Mouse (Mus musculus) left cerebral cortex, postnatal 25 days (tissue): ENCODE measurements at regions not wholly inside any gene's neighbourhood (a gene's known extent, or its start where the extent isn't known, plus 50 kb on each side); places are given as distances from the start of the nearest gene placed in this dataset.

Source experiments
- DNase-seq, 2 experiments: peaks; one replicate each; pipeline ENCODE4 v3.0.0; 2022; ENCODE audit warnings: low spot score in 2 of 2, mixed read lengths in 1 of 2
- intact Hi-C: fragments of 180-260 bp; cut with DNase I; formaldehyde crosslinking; loops from one replicate; pipeline ENCODE4 v1.15.1; 2025

DNA sequence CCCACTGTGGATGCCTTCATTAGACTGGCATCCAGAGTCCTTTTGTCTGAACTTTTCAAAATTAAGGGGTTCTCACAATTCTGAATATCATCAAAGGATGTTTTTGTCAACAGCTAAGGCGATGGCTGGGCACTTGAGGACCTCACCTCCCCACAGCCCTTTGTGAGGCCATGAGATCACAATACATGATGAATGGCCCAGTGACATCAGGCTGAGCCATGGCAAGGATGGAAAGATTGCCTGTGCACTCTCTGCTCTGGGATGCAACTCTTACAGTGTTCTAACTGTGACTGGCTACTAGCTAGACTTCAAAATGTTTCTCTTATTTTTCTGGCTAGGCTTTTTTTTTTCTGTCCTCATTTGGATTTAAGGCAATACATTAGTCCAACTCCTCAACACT lies 304.8 kb downstream of the Tbc1d1 start:
- no peak for DNase-seq
- intact Hi-C loops = no loop called here

DNA sequence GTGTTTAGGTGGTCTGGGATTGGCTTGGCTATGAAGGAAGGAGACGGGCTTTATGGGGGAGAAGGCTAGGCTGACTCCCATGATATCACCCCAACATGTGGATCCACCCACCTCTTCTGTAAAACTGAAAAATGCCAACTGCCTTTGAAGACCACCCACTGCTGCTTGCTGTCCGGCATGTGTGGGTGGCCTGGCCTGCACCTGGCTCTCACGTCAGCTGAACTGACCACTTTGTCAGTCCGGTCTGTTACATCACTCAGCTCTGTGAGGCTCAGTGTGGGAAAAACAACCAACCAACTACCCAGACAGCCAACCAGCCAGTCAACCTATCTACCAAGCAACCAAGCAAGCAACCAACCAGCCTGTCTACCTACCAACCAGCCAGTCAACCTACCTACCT lies 305.5 kb downstream of the Tbc1d1 start:
- intact Hi-C loops = no loop called here
- no peak for DNase-seq

DNA sequence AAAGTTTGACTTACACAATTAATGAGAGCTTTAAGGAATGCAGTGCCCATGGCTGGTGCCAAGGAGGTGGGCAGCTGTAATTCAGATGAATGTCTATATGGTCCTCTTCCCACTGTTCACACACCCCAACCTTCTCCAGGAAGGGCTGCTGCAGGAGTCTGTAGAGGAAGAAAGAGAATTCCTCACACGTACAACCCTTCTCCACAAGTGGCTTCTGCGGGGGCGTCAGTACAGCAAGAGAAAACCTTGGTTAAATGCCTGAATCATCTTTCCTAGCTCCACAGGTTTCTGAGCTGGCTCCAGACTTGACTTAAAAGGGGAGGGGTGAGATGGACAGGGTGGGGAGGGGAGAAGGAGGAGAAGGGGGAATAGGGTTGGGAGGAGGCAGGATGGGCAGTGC lies 306.3 kb downstream of the Tbc1d1 start:
- peak; percentile 42 to 75 for DNase-seq
- intact Hi-C loops = no loop called here

DNA sequence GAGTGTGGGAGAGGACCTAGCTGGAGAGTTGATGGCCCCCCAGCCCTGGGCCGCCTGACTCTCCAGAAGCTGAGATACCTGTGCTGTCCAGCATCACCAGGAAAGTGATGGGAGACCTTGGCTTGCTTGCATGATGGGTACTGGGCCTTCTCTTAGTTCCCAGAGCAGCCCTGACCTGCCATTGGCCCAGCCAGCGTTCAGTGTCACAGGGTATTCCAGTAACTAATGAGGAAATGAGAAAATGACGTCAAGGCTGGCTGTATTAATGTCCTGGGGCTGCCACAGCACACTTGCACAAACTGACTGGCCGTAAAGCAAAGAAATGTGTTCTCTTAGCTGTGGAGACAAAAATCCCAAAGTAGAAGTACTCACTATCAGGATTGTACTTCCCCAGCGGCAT lies 307.5 kb downstream of the Tbc1d1 start:
- intact Hi-C loops = no loop called here
- no peak for DNase-seq

DNA sequence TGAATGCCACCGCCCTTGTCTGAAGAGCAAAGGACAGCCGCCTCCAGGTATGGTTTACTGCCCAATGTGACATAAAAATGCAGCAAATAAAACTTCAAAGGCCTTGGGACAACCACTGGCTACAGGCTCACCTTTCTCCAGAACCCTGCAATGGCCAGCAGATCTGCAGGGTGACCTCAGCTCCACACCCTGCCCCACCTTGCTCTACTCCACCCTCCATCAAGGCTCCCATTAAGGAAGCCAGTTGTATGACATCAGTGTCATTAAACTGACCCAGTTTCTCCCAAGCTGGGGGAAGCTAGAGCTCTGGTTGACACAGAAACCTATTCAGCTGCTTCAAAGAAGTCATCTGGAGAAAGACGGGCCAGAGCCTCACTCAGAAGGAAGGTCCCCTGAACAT lies 310.2 kb downstream of the Tbc1d1 start:
- intact Hi-C loops = no loop called here
- DNase-seq = no peak

DNA sequence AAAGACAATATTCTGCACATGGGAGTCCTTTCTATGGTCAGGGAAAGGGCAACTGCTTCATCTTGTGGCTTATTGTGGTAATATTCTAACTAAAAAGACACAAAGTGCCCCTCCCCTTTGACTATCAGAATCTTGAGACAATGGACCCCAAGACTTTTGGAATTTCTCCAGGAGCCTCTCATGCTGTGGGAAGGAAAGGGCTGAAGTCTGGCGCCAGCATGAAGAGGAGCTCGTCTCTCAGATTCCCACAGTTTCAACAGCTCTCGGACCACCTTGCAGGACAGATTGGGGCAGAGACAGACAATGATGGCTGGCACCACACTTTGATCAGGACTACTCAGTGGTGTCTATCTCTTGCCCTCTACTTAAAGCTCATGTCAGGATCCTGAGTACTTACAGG lies 311.8 kb downstream of the Tbc1d1 start:
- no peak for DNase-seq

DNA sequence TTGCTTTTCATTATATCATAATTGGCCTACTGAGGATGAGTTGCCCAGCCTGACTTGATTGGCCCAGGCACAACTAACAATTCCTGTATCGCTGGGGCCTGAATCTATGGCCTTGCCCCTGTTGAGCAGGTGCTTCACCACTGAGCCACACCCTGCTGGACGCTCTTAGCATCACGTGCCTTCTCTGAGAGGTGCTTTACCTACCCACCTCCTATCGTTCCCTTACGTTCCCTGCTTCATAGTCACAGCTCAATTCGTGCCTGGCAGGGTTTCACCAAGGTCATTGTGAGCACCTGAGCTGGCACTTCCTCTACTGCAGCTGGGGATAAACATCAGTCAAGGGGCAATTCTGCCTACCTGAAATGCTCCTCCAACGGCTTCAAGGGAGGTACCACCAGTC lies 312.2 kb downstream of the Tbc1d1 start:
- no peak for DNase-seq
- intact Hi-C loops = no loop called here

More for the DNA sequence above, 311.8 kb downstream of the Tbc1d1 start:
- intact Hi-C loops = no loop called here

DNA sequence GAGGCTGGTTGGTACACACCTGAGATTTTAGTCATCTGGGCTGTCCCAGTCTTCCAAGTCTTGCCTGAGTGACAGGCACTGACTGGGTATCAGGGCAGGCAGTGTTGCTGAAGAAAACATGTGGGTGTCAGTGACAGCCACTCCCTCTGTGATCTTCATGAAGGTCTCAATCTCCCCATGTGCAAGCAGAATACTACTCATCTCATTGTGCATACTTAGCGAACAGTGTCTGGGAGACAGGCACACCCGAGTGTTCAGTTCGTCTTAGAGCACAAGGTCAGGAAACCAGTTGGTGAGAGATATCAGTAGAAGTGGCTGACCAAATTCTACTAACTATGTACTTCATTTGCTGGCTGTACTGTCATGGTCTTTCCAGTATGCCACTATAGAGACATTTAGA lies 315.9 kb downstream of the Tbc1d1 start:
- intact Hi-C loops = no loop called here
- no peak for DNase-seq

DNA sequence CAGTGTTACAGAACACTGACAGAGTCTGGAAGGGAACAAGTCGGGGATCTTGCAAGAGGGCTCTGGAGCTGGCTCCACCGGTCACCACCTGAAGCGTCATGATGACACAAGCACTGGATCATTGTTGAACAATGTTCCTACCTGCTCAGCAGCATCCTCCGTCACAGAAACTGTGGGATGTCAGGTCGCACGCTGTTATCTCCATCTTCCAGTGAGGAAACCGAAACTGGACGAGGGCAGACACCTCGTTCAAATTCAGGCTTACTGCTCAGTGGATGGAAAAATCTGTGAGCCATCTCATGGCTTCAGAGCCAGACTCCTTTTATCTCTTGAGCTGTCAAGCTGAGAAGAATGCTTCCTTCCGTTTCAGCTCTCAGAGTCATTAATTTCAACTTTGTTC lies 316.3 kb downstream of the Tbc1d1 start:
- intact Hi-C loops = no loop called here
- no peak for DNase-seq

DNA sequence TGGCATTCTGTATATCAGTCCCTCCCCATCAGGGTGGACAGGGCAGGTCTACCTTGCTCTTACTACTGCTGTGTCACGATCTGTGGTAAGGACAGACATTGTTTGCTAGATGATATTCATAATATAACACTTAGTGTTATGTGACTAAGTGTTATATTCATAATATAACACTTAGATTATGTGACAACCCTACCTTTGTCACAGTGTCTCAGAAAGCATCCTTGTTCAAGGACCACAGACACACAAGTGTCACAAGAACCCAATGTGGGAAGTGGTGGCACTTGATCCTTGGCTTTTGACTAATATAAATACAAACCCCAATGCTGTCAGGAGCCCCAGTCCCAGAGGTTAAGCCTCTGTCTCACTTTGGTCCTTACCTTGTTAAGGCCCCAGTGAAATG lies 318.8 kb downstream of the Tbc1d1 start:
- intact Hi-C loops = no loop called here
- DNase-seq = no peak

DNA sequence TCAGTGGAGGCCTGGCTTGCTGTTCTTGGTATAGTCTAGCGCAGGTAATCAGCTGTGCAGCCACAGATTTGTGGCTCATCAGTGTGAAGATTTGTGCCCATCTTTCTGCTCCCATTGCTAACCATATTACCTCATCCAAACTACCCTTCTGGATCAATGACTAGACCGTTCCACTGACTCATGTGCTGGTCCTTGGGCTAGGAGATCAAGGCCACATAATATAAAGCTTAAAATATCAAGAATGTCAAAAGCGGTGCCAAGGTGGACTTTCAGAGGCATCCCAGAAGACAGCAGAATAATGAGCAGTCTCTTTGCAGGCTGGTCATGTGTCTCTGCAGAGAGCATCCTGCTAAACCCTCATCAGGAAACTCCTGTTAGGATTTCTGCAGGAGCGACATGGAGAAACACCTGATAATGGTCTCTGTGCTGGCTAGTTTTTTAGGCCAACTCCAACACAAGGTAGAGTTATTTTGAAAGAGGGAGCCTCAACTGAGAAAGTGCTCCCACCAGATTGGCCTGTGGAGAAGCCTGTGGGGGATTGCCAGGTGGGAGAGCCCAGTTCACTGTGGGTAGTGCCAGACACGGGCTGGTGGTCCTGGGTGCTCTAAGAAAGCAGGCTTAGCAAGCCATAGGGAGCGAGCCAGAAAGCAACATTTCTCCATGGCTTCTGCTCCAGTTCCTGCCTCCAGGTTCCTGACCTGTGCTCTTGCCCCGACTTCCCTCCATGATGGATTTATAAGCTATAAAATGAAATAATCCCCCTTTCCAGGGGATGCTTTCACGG lies 319.8 kb downstream of the Tbc1d1 start:
- intact Hi-C loops = no loop called here
- no peak for DNase-seq

DNA sequence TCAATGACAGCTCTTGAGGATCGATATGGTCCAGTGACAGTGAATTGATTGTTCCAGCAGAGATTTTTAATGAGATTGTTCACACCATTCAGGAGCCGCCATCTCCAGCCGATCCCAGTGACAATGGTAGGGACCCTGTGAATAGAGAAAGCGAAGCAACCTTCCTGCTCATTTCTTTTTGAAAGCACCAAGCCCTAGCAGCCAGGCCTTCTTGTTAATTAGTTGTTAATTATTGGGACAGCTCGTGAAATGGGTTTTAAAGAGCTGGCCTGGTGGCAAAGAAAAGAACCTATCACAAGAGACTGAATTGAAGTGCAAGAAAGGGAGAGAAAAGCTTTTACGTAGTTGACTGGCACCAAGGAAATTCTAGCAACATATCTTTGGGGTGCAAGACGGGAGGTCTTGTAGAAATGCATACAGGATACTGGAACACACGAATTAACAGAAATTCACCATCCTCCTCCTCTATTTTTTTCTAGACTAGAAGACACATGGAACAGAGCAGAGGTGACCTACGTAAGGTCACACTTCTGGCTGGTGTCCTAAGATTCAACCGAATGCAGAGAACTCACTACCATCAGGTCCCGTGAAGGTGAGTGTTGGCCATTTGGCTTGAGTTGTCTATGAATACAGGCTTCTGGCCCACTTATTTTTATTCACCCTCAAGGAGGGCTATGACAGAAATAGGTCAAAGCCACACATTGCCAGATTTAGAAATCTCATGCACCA lies 320.7 kb downstream of the Tbc1d1 start:
- peak in 1 of 2 experiments; percentile 39 for DNase-seq
- intact Hi-C loops = no loop called here

DNA sequence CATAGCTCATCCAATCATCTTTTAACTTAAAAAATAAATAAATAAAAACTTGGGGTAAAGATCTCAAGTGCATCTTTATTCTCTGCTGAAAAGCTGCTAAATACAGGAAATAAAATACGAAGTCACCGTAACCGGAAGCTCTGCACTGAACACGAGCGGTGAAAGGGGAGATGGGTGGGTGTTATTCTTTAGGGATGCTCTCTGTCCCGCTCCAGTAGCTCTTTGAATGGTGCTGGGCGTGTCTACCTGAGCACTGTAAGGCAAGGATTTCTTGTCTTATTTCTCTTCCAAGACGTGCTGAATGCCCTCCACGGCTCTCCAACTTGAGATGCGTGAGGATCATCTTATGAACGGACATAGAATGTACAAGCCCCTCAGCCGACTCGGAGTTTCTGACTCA lies 322.0 kb downstream of the Tbc1d1 start:
- no peak for DNase-seq
- intact Hi-C loops = no loop called here

DNA sequence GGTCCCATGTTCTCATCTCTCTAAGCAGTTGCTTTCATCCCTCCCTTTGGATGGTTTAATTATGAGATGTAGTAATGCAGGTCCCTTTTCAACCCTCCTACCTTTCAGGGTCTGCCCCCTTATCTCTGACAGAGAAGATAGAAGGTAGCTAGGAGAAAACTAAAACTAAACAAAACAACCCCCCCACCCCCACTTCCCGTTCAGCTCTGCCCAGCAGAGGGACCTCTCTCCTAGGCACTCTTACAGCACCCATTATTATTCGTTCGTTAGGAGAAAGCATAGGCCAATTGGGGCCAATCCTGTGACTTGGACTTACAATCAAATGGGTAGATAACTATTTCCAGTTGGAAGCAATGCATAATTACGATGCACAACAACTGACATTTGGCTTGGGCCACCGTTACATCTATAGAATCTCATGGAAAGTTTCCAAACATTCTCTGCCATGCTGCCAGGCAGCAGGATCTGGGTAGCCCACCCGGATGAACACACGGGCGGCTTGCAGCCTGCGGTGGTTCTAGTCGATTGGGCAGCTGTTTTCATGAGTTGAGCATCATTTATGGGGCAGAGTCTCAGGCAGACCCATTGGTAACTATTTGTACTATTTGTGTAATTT lies 322.6 kb downstream of the Tbc1d1 start:
- intact Hi-C loops = no loop called here
- DNase-seq = no peak

DNA sequence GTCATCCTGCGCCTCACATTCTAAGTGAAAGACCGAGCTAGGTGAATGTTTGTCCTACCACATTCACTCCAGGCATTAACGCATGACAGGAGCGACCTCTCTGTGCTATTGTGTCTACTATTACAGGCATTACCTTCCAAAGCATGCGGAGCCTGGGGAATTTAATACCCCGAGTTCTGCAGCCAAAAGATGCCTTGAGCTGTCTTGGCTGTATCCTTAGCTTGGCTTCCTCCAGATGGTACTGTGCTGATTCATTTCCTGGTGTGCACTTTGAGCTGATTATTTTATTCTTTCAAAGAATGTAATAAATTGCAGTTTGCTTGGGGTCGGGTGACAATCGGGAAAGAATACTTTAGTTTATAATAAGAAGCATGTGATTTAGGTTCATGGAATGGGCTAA lies 323.2 kb downstream of the Tbc1d1 start:
- DNase-seq = peak in 1 of 2 experiments; percentile 58

DNA sequence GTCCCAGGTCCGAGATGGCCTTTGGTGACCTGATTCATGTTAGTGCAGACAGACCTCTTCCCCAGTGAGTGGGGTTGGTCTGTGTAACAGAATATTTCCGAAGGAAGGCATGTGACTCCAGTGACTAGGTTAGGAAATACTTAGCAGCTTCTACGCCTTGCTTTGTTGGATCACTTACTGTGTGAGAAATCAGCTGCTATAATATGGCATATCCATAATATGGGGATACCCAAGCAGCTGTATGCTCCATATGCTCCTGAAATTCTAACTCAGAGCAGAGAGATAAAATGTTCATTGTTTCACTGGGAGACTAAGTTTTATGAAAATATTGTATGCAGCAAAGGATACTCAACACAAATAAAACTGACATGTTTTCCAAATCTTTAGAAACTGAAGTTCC lies 318.1 kb upstream of the Klf3 start:
- intact Hi-C loops = no loop called here
- DNase-seq = peak in 1 of 2 experiments; percentile 64

More for the DNA sequence above, 323.2 kb downstream of the Tbc1d1 start:
- intact Hi-C loops = no loop called here

DNA sequence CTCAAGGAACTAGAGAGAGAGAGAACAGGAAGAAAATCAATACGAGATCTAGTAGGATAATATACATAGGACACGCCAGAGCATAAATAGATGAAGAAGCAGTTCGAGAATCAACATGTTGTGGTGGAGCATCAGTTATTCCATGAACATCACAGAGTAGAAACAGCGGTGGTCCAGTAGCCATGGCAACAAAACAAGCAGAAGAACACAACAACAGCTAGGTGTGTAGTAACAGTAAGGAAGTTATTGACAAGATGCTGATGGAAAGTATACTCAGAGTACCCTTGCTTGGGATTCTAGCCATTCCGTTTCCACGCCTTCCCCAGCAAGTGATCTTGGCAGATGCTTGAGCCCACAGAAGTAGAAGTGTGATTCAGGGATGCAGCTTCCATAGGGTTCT lies 317.3 kb upstream of the Klf3 start:
- DNase-seq = peak in 1 of 2 experiments; percentile 38
- intact Hi-C loops = no loop called here

DNA sequence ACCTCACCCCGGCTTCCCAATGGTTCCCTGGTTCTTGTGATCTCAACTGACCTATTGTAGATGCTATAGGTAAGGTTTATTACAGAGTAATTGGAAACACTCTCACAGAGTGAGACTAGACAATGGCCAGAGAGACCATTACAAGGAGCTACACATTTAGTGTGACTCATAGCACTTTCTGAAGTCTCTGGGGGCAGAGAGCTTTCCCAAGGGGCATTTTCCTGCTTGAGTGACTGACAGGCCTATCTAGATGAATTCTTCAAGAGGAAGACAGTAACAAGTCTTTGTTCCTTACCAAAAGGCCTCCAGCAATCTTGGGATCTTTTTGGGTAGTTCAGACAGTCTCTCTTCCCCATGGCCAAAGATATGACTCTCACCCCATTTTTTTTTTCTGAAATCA lies 316.4 kb upstream of the Klf3 start:
- intact Hi-C loops = no loop called here
- DNase-seq = no peak

DNA sequence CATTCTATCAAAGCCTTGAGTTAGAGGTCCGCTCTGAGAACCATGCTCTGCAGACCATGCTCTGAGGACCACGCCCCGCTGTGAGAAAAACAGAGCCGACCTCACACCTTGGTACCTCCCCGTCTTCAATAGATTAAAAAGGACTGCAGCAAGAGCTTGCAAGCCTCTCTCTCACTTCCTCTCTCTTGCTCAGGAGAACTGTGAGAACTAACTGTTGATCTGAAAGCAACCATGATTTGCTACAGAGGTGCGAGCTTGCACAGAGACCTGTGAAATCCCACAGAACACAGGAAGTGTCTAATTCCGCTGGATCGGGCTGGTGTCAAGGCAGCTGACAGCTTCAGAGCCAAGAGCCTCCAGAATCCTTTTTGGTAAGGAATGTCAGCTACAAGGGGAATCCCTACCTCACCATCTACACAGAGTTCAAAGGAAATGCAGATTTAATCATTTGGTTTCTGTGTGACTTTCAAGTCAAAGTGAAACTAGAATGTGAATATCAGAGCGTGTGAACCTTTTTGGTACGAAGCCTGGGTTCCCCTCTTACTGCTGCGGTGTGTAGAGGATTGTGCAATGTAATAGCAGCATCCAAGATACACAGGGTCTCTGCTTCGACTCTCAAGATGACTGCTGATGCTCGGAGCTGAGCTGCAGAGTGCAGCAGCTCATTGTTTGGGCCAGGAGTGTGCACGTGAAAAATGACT lies 315.3 kb upstream of the Klf3 start:
- DNase-seq = peak in 1 of 2 experiments; percentile 49
- intact Hi-C loops = no loop called here
